Mouse (Mus musculus) ES-E14 (cell line): ENCODE measurements around the gene Hpca.

ENCODE experiments used
- CHD2 ChIP-seq: IDR thresholded peaks from 2 replicates; pipeline ENCODE4 v1.6.1; 2014; ENCODE audit warnings: mild to moderate bottlenecking, low read depth, low read length, inconsistent platforms
- HCFC1 ChIP-seq: IDR thresholded peaks from 2 replicates; pipeline ENCODE4 v1.6.1; 2012; ENCODE audit warnings: low read length, inconsistent platforms, borderline replicate concordance; ENCODE audit not compliant: insufficient read depth
- ZC3H11A ChIP-seq: IDR thresholded peaks from 2 replicates; pipeline ENCODE4 v1.6.1; 2012; ENCODE audit warnings: low read depth, mild to moderate bottlenecking, inconsistent platforms, low read length, borderline replicate concordance
- ZNF384 ChIP-seq: IDR thresholded peaks from 2 replicates; pipeline ENCODE4 v1.6.1; 2012; ENCODE audit warnings: low read depth, low read length, inconsistent platforms

GRCm38 (mm10) chr4:129146392-129146791, 24.6 kb upstream of the Hpca start:
- TF ChIP-seq ZC3H11A, result no peak
- TF ChIP-seq CHD2, result no peak
- no peak for TF ChIP-seq HCFC1
- no peak for TF ChIP-seq ZNF384
